Mouse (Mus musculus) midbrain, embryonic 12.5 days (tissue): Measurements from ENCODE around the gene Lman1l. TPM values are rescaled to one million over a fixed set of nuclear protein-coding genes. Genes with fewer than 3 reads are reported as not detected.

ENCODE experiments used
- ATAC-seq: fragments of 200-750 bp; cut with Nextera tagmentation; 2 replicates; pipeline ENCODE4 v1.8.0; 2017; ENCODE audit warnings: low read depth, moderate TSS enrichment, moderate library complexity; ENCODE audit not compliant: low FRiP score
- H3K27ac ChIP-seq: fragments of 300-500 bp; sonication (generic); replicated peaks from 2 replicates; pipeline ENCODE4 v1.5.1; 2016; ENCODE audit warnings: mild to moderate bottlenecking
- H3K27me3 ChIP-seq: fragments of 300-500 bp; sonication (generic); 2 replicates; pipeline ENCODE4 v1.6.1; 2016; ENCODE audit warnings: mild to moderate bottlenecking
- H3K36me3 ChIP-seq: fragments of 300-500 bp; sonication (generic); 2 replicates; pipeline ENCODE4 v1.6.1; 2016
- H3K4me1 ChIP-seq: fragments of 300-500 bp; sonication (generic); 2 replicates; pipeline ENCODE4 v1.6.1; 2016
- H3K4me2 ChIP-seq: fragments of 300-500 bp; sonication (generic); replicated peaks from 2 replicates; pipeline ENCODE4 v1.6.1; 2016; ENCODE audit warnings: mild to moderate bottlenecking, moderate library complexity
- H3K4me3 ChIP-seq: fragments of 300-500 bp; sonication (generic); 2 replicates; pipeline ENCODE4 v1.5.1; 2016; ENCODE audit warnings: mild to moderate bottlenecking
- H3K9ac ChIP-seq: fragments of 300-500 bp; sonication (generic); replicated peaks from 2 replicates; pipeline ENCODE4 v1.6.1; 2016; ENCODE audit warnings: mild to moderate bottlenecking, moderate library complexity
- H3K9me3 ChIP-seq: fragments of 300-500 bp; sonication (generic); 2 replicates; pipeline ENCODE4 v1.6.1; 2016; ENCODE audit warnings: mild to moderate bottlenecking
- WGBS: fragments of 180-500 bp; shearing (Covaris S2); methylation state at CpG from one replicate; pipeline ENCODE4 v1.1.7; 2016; 5-methylcytosine and 5-hydroxymethylcytosine counted together
- polyA plus RNA-seq: library from polyadenylated mRNA; unstranded; fragments of >200 nt; fragmentation: Nextera tagmentation; extraction: Ambion mirVana; gene quantifications from 2 replicates; pipeline ENCODE4 v1.2.1, GENCODE M21; 2016

The Lman1l gene
- polyA plus RNA-seq, 1 experiment from 2014 or later = 0.10 TPM

- no peak overlapping the region for H3K9ac ChIP-seq
- H3K4me3 ChIP-seq = no peak overlapping the region
- H3K4me2 ChIP-seq = no peak overlapping the region
- H3K27ac ChIP-seq = no peak overlapping the region
- no peaks in the 10 kb centered on the region for H3K27me3 ChIP-seq
- H3K9me3 ChIP-seq = no peaks in the 10 kb centered on the region
- 62% methylated on average over 8 of the region's 8 CpGs for WGBS
- no peak for ATAC-seq
- peaks cover 38% of the 10 kb centered on the region for H3K36me3 ChIP-seq
- H3K4me1 ChIP-seq = peaks cover 12% of the 10 kb centered on the region
Measured at GRCm38 (mm10) chr9:57566846-57567245, 53.7 kb downstream of the Lman1l start.

- H3K36me3 ChIP-seq = peaks cover 28% of the 10 kb centered on the region
- H3K4me2 ChIP-seq = no peak overlapping the region
- no peaks in the 10 kb centered on the region for H3K9me3 ChIP-seq
- no peak overlapping the region for H3K9ac ChIP-seq
- H3K4me3 ChIP-seq = no peak overlapping the region
- no peak for ATAC-seq
- peaks cover 20% of the 10 kb centered on the region for H3K4me1 ChIP-seq
- WGBS = 65% methylated on average over 10 of the region's 10 CpGs
- no peak overlapping the region for H3K27ac ChIP-seq
- H3K27me3 ChIP-seq = no peaks in the 10 kb centered on the region
Measured at GRCm38 (mm10) chr9:57565741-57566221, 54.8 kb downstream of the Lman1l start.

DNA sequence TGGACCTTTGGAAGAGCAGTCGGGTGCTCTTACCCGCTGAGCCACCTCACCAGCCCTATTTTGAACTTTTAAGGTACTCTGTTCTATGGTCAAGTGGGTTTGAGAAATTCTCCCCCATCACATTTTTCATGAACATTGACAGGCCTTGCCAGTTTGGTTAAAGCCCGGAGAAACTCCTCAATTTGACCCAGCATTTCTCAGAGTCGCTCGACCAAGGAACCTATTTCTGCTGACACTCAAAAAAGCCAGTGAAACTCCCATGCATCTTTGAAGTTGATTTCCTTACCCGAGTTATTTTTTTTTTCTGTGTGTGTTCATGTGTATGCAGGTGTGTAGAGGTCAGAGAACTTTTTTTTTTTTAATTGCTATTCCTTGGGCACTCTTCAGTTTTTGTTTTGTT, 56.0 kb downstream of the Lman1l start:
- WGBS = 92% methylated on average over 6 of the region's 6 CpGs
- Histone ChIP-seq H3K4me3 (no peak overlapping the region), H3K4me2 (no peak overlapping the region), H3K4me1 (peaks cover 22% of the 10 kb centered on the region), H3K36me3 (peaks cover 20% of the 10 kb centered on the region), H3K27me3 (no peaks in the 10 kb centered on the region), H3K9ac (no peak overlapping the region), H3K27ac (no peak overlapping the region), H3K9me3 (no peaks in the 10 kb centered on the region)
- ATAC-seq = no peak

GRCm38 (mm10) chr9:57562896-57563372, 57.6 kb downstream of the Lman1l start:
- Histone ChIP-seq H3K36me3 (0 out of 2 replicates have a peak, but pooled peaks cover 5% of the 10 kb centered on the region), H3K9me3 (no peaks in the 10 kb centered on the region), H3K27me3 (no peaks in the 10 kb centered on the region), H3K4me2 (no peak overlapping the region), H3K9ac (no peak overlapping the region), H3K27ac (no peak overlapping the region), H3K4me3 (no peak overlapping the region), H3K4me1 (peaks cover 22% of the 10 kb centered on the region)
- ATAC-seq = no peak
- WGBS = 81% methylated on average over 4 of the region's 4 CpGs

- Histone ChIP-seq H3K27me3 (no peaks in the 10 kb centered on the region), H3K4me1 (peaks cover 22% of the 10 kb centered on the region), H3K4me2 (peak overlapping the region; percentile 93), H3K4me3 (peak overlapping the region; percentile 71), H3K27ac (no peak overlapping the region), H3K9me3 (no peaks in the 10 kb centered on the region), H3K36me3 (0 out of 2 replicates have a peak, but pooled peaks cover 5% of the 10 kb centered on the region), H3K9ac (no peak overlapping the region)
- ATAC-seq = no peak
- WGBS = 83% methylated on average over 13 of the region's 13 CpGs
Measured at GRCm38 (mm10) chr9:57561711-57562099, 58.9 kb downstream of the Lman1l start.

DNA sequence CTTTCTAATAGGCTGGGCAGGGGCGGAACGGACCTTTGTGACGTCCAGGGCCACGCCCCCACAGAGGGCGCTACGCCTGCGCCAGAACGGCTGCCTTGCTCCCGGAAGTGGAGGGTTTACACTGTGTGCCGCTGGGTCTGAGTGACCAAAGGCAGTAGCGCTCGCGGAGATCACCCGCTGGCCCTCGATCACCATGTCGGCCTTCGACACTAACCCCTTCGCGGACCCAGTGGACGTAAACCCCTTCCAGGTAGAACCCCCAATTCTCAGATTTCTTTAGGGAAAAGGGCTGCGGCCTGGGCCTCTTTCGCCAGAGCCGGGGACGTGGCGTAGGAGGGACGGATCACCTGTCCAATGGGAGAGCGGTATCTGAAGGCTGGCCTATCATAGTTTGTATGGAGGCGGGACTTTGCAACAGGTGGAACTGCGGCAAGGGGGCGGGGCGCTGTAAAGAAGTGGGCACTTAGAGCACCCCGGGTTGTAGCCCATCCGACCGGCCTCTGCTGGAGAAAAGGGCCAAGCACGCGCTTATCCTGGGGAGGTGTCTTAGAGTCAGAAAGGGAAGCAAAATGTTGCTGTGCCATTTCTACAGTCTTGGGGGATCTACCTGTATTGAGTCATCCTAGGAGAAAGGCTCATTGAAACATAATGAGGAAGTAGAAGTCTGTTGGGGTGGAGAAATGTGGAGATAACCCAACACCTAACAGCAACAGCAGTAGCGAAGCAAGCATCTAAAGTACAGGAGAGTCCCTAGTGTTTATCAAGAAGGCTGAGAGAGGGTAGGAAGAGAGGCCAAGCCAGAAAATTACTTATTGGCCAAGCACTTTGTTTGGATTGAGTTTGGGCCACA, 59.5 kb downstream of the Lman1l start, which contains the start of gene Scamp2:
Gene Scamp2, plus strand, starts transcription at position 83 of the 850 bp plus-strand sequence.
- H3K27me3 ChIP-seq = no peaks in the 10 kb centered on the region
- 0 out of 2 replicates have a peak, but pooled peaks cover under 1% of the 10 kb centered on the region for H3K36me3 ChIP-seq
- peak; percentile 99 for ATAC-seq
- H3K4me3 ChIP-seq = peak within 1 kb of the TSS; percentile 71
- peak within 1 kb of the TSS; percentile 62 for H3K9ac ChIP-seq
- peak within 1 kb of the TSS; percentile 93 for H3K4me2 ChIP-seq
- peak within 1 kb of the TSS; percentile 81 for H3K27ac ChIP-seq
- H3K4me1 ChIP-seq = peaks cover 22% of the 10 kb centered on the region
- H3K9me3 ChIP-seq = no peaks in the 10 kb centered on the region
- WGBS = 1% methylated on average over 37 of the region's 37 CpGs

DNA sequence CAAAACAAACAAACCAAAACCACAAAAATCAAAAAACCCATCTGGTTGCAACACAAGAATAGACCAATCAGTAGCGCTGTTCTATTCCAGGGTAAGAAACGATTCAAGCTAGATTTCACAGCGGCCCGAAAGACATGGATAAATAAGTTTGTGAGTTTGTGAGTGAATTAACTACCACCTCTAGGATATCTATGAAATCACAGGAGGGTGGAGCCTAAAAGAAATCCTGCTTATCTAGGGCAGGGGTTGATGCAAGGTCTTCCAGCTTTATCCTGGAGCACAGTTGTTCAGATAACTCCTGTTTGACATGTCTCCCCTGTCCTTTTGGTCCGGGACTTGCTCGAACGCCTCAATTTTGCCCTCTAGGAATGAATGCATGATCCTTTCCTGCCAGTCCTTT, 60.3 kb downstream of the Lman1l start:
- Histone ChIP-seq H3K36me3 (no peaks in the 10 kb centered on the region), H3K9me3 (no peaks in the 10 kb centered on the region), H3K27me3 (no peaks in the 10 kb centered on the region), H3K4me1 (peaks cover 22% of the 10 kb centered on the region), H3K27ac (peak overlapping the region; percentile 81), H3K9ac (peak overlapping the region; percentile 62), H3K4me2 (peak overlapping the region; percentile 93), H3K4me3 (peak overlapping the region; percentile 71)
- no peak for ATAC-seq
- 29% methylated on average over 7 of the region's 7 CpGs for WGBS

DNA sequence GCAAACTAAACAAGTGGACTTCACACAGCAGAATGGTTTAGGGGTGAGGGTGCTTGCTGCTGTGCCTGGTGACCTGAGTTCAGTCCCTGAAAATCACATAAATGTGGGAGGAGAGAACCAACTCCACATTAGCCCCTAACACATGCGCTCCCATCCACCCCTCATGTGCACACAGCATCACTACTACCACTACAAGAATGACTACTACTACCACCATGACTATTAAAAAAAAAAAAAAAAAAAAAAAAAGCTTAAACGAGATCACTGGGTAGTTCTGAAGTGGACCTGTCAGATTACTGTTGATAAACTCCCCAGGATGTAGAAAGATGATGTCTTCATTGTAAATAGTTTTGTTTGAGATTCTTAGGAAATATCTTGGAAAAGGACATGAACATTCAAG, 61.0 kb downstream of the Lman1l start:
- Histone ChIP-seq H3K27me3 (no peaks in the 10 kb centered on the region), H3K9ac (no peak overlapping the region), H3K4me1 (peaks cover 22% of the 10 kb centered on the region), H3K27ac (no peak overlapping the region), H3K4me2 (no peak overlapping the region), H3K4me3 (no peak overlapping the region), H3K9me3 (no peaks in the 10 kb centered on the region), H3K36me3 (no peaks in the 10 kb centered on the region)
- WGBS = 70% methylated on average over 2 of the region's 2 CpGs
- ATAC-seq = no peak

GRCm38 (mm10) chr9:57558625-57559024, 61.9 kb downstream of the Lman1l start:
- H3K9me3 ChIP-seq = no peaks in the 10 kb centered on the region
- H3K27me3 ChIP-seq = no peaks in the 10 kb centered on the region
- H3K4me2 ChIP-seq = no peak overlapping the region
- 83% methylated on average over 4 of the region's 4 CpGs for WGBS
- no peaks in the 10 kb centered on the region for H3K36me3 ChIP-seq
- H3K9ac ChIP-seq = no peak overlapping the region
- H3K4me3 ChIP-seq = no peak overlapping the region
- ATAC-seq = no peak
- no peak overlapping the region for H3K27ac ChIP-seq
- peaks cover 29% of the 10 kb centered on the region for H3K4me1 ChIP-seq

- no peak for ATAC-seq
- Histone ChIP-seq H3K36me3 (no peaks in the 10 kb centered on the region), H3K27ac (no peak overlapping the region), H3K9me3 (no peaks in the 10 kb centered on the region), H3K4me2 (no peak overlapping the region), H3K9ac (no peak overlapping the region), H3K27me3 (no peaks in the 10 kb centered on the region), H3K4me3 (no peak overlapping the region), H3K4me1 (peaks cover 23% of the 10 kb centered on the region)
- whole genome bisulfite sequencing = 77% methylated on average over 3 of the region's 3 CpGs
Measured at GRCm38 (mm10) chr9:57557215-57557614, 63.4 kb downstream of the Lman1l start.
